18 mouse cellular contexts compared by ENCODE assay signal in genomic region chr3:100599265-100599820, GRCm38 (mm10).
DNase-seq lines count a peak whose midpoint lies in the region.
"Had no signal": no experiment of that assay in that cellular context is flagged by ENCODE, and none has a peak within 500 bp of the region (broad histone marks: within the 10 kb centered on the region; RNA-seq: fewer than 3 reads in every experiment).

No protein-coding gene starts in this region.

- DNase-seq in heart, adult 11 months = peak; percentile 70
- DNase-seq in heart, adult 18-20 months = no peak
- peak; percentile 5 for DNase-seq in adipocyte (ENCODE audit: low spot score)
- peak; percentile 44 for DNase-seq in fibroblast of lung, adult 2 months (ENCODE audit: low read depth)
- DNase-seq in cerebellum, postnatal 36 days = no peak
- no peak for DNase-seq in MN1 (ENCODE audit: low spot score)
- DNase-seq: adrenal gland, adult 2 months; adrenal gland, postnatal 14 days; cerebellum, adult 11-12 months; cerebellum, adult 8-10 months; cerebellum, postnatal 10 days; forebrain, postnatal 0 days; gastrocnemius, postnatal 10 days; gastrocnemius, postnatal 36 days; heart, adult 2 months; heart, postnatal 14 days; heart, postnatal 4 days; kidney, adult 18-20 months had no signal

Comparison
In these comparisons a context has a peak if more than half of its experiments do, and no peak if none do; other contexts are left out.
1. DNase-seq: peak in heart, adult 11 months (single experiment), adipocyte (single experiment) and fibroblast of lung, adult 2 months (single experiment); none in heart, adult 18-20 months (0 of 2), cerebellum, postnatal 36 days (0 of 2) and MN1 (single experiment).